Comparison of ENCODE assay signal across 27 mouse cellular contexts in the genomic region with DNA sequence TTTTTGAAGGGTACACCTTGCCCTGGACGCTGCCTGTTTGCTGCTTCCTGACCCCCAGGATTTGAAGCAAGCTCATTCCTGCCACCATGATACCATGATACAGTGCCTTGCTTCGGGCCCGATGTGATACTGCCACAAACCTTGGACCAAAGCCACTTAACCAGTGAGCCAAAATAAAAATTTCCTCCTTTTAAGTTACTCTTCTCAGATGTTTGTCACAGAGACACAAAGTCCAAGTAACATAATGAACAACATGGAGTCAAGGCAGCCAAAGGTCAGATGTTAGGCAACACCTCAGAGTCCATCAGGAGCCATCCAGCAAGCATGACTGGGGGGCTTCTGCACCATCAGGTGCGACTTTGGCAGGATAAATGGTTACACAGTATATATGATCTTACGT. TPM values are rescaled to one million over a fixed set of nuclear protein-coding genes. Genes with fewer than 3 reads are reported as not detected.
"Had no signal": no experiment of that assay in that cellular context is flagged by ENCODE, and none has a peak within 500 bp of the region (broad histone marks: within the 10 kb centered on the region; RNA-seq: fewer than 3 reads in every experiment).

No protein-coding gene starts in this region.

- H3K27ac ChIP-seq: gastrocnemius, adult 2 months; heart, embryonic 10.5 days; hindbrain, embryonic 10.5 days; hindbrain, embryonic 12.5 days; hindbrain, embryonic 14.5 days; kidney, embryonic 15.5 days; kidney, postnatal 0 days; layer of hippocampus, adult 2 months; left cerebral cortex, adult 2 months; limb, embryonic 10.5 days; limb, embryonic 12.5 days; liver, embryonic 13.5 days had no signal

- H3K27me3 ChIP-seq: heart, embryonic 12.5 days; hindbrain, embryonic 12.5 days; kidney, embryonic 15.5 days; limb, embryonic 12.5 days; liver, embryonic 13.5 days had no signal

- H3K4me3 ChIP-seq: gastrocnemius, adult 2 months; heart, embryonic 10.5 days; heart, embryonic 12.5 days; hindbrain, embryonic 10.5 days; hindbrain, embryonic 12.5 days; kidney, embryonic 15.5 days; layer of hippocampus, adult 2 months; left cerebral cortex, adult 2 months; limb, embryonic 10.5 days; limb, embryonic 12.5 days; liver, embryonic 13.5 days had no signal

- H3K36me3 ChIP-seq: heart, embryonic 10.5 days; heart, embryonic 12.5 days; hindbrain, embryonic 10.5 days; hindbrain, embryonic 12.5 days; kidney, embryonic 15.5 days; limb, embryonic 10.5 days; limb, embryonic 12.5 days; liver, embryonic 13.5 days had no signal

- H3K4me2 ChIP-seq: heart, embryonic 12.5 days; hindbrain, embryonic 12.5 days; hindbrain, embryonic 14.5 days; kidney, embryonic 15.5 days; limb, embryonic 12.5 days; liver, embryonic 13.5 days had no signal

- DNase-seq: gastrocnemius, adult 2 months; gastrocnemius, postnatal 10 days; gastrocnemius, postnatal 25 days; heart, adult 18-20 months; heart, postnatal 10 days; heart, postnatal 4 days; kidney, adult 18-20 months; kidney, postnatal 25 days; kidney, postnatal 4 days; liver; liver, embryonic 13.5 days had no signal

- ATAC-seq: hindbrain, embryonic 16.5 days; inflammation-experienced regulatory T-cells, adult 6 months; intestine, embryonic 16.5 days had no signal

- H3K4me1 ChIP-seq: heart, embryonic 10.5 days; heart, embryonic 12.5 days; hindbrain, embryonic 10.5 days; hindbrain, embryonic 12.5 days; kidney, embryonic 15.5 days; limb, embryonic 10.5 days; limb, embryonic 12.5 days; liver, embryonic 13.5 days had no signal

- H3K9ac ChIP-seq: heart, embryonic 12.5 days; hindbrain, embryonic 12.5 days; hindbrain, embryonic 14.5 days; kidney, embryonic 15.5 days; limb, embryonic 12.5 days; liver, embryonic 13.5 days had no signal

- H3K9me3 ChIP-seq: heart, embryonic 10.5 days; hindbrain, embryonic 10.5 days; hindbrain, embryonic 12.5 days; kidney, embryonic 15.5 days; limb, embryonic 10.5 days; limb, embryonic 12.5 days; liver, embryonic 13.5 days had no signal

RNA-seq across cellular contexts. Expression of a gene that starts 42.4 kb away (rescaled TPM):
- total RNA-seq: gastrocnemius, adult 2 months; gastrocnemius, postnatal 25 days; gastrocnemius, postnatal 4 days; heart, postnatal 10 days; heart, postnatal 25 days had no signal
